Mouse (Mus musculus) heart, embryonic 14.5 days (tissue): ENCODE data around the gene Arpc1a. TPM values are rescaled to one million over a fixed set of nuclear protein-coding genes. Genes with fewer than 3 reads are reported as not detected.
"Not testable (repeated sequence)": the region's sequence is repeated elsewhere in the genome, so short reads cannot be mapped to it uniquely, and the experiment has no call there.

Experiments
- ATAC-seq: fragments of 200-750 bp; cut with Nextera tagmentation; 2 replicates; pipeline ENCODE4 v1.8.0; 2017; ENCODE audit warnings: low read depth, moderate TSS enrichment; ENCODE audit not compliant: insufficient number of reproducible peaks, insufficient read depth, low FRiP score
- H3K27ac ChIP-seq, 2 experiments: fragments of 200-500 bp in 1 of 2; fragments of 300-500 bp in 1 of 2; sonication (generic) in 1 of 2; replicated peaks in 1 of 2; 2 replicates each; pipeline ENCODE4 v1.5.1; 2012 to 2014; ENCODE audit warnings: low read depth in 2 of 2, low read length in 2 of 2, control low read depth in 1 of 2, mild to moderate bottlenecking in 1 of 2, mixed read lengths in 1 of 2; ENCODE audit not compliant: control insufficient read depth in 1 of 2, insufficient read depth in 1 of 2
- H3K27me3 ChIP-seq: fragments of 300-500 bp; sonication (generic); 2 replicates; pipeline ENCODE4 v1.6.1; 2014; ENCODE audit warnings: mild to moderate bottlenecking, low read length, control low read depth; ENCODE audit not compliant: control insufficient read depth, insufficient read depth
- H3K36me3 ChIP-seq: fragments of 300-500 bp; sonication (generic); 2 replicates; pipeline ENCODE4 v1.6.1; 2014; ENCODE audit warnings: mild to moderate bottlenecking, control low read depth, low read length, mixed read lengths; ENCODE audit not compliant: control insufficient read depth, insufficient read depth
- H3K4me1 ChIP-seq, 2 experiments: fragments of 200-500 bp in 1 of 2; fragments of 300-500 bp in 1 of 2; sonication (generic) in 1 of 2; 2 replicates each; pipeline ENCODE4 v1.6.1; 2012 to 2014; ENCODE audit warnings: low read length in 2 of 2, control low read depth in 1 of 2, mixed read lengths in 1 of 2; ENCODE audit not compliant: control insufficient read depth in 2 of 2, insufficient read depth in 2 of 2
- H3K4me2 ChIP-seq: fragments of 300-500 bp; sonication (generic); 2 replicates; pipeline ENCODE4 v1.6.1; 2014; ENCODE audit warnings: mild to moderate bottlenecking, low read length
- H3K4me3 ChIP-seq, 2 experiments: fragments of 200-500 bp in 1 of 2; fragments of 300-500 bp in 1 of 2; sonication (generic) in 1 of 2; 2 replicates each; pipeline ENCODE4 v1.5.1; 2012 to 2014; ENCODE audit warnings: low read length in 2 of 2, mild to moderate bottlenecking in 2 of 2, control low read depth in 1 of 2, low read depth in 1 of 2, moderate library complexity in 1 of 2; ENCODE audit not compliant: control insufficient read depth in 1 of 2, insufficient read depth in 1 of 2
- H3K9ac ChIP-seq: fragments of 300-500 bp; sonication (generic); 2 replicates; pipeline ENCODE4 v1.6.1; 2014; ENCODE audit warnings: mild to moderate bottlenecking, low read length
- H3K9me3 ChIP-seq: fragments of 300-500 bp; sonication (generic); 2 replicates; pipeline ENCODE4 v1.6.1; 2016; ENCODE audit warnings: low read length, control low read depth; ENCODE audit not compliant: control insufficient read depth
- WGBS: fragments of 180-500 bp; shearing (Covaris S2); extraction: QIAGEN DNeasy Blood & Tissue Kit; methylation state at CpG from one replicate; pipeline ENCODE4 v1.1.7; 2014; 5-methylcytosine and 5-hydroxymethylcytosine counted together
- polyA plus RNA-seq: library from polyadenylated mRNA; unstranded; fragments of >200 nt; fragmentation: Nextera tagmentation; extraction: Ambion mirVana; gene quantifications from 2 replicates; pipeline ENCODE4 v1.2.1, GENCODE M21; 2014

Gene Arpc1a
- 101 and 107 TPM in 2 replicates for polyA plus RNA-seq

DNA sequence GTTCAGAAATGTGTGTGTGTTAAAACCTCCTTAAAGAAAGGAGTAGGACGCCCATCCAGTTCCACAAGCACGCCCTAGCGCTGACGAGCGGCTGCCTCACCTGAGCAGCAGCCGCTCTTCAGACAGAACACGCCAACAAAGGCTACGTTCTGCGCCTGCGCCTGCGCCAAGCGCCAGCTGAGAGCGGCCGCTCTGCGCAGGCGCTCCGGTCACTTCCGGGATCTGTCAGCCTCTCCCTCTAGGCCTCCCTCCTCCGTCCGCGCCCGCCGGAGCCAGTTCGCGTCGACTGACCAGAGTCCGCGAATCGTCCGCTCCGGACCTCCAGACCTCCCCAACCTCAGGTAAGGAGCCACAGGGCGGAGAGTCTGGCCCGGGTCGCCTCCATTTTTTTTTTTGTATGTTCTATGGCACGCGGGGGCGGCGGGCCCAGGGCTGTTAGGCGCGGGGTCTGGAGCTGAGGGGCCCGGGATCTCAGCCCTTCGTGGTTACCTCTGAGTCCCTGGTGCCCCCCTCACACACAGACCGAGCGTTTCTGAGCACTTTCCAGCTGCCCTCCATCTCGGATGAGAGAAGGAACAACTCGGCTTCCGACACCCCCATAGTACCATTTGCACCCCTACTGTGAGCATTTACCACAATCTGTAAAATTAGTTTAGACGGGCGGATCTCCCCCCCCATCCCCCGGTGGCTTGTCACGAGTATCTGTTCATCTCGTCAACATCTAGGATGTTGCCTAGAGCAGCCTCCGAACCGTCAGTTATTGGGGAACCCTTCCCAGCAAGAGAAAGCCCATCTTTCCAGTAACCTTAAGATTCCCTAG is at the start of gene Arpc1a, which contains the start of gene Kpna7:
TSS of gene Arpc1a (plus strand) at position 199 of the 820 bp plus-strand sequence.
TSS of gene Kpna7 (minus strand) at position 399 of the 820 bp plus-strand sequence.
- peaks cover 0 to 7% of the 10 kb centered on the region in 2 experiments; a peak in 2 of 4 replicates for H3K4me1 ChIP-seq
- under 1% methylated on average over 54 of the region's 54 CpGs for WGBS
- peak within 1 kb of the TSS; percentile 19 to 58 for H3K27ac ChIP-seq
- no peaks in the 10 kb centered on the region for H3K27me3 ChIP-seq
- ATAC-seq: peak; percentile 96
- peak within 1 kb of the TSS; percentile 81 to 92 for H3K4me3 ChIP-seq
- H3K9ac ChIP-seq: peak within 1 kb of the TSS; percentile 96
- no peaks in the 10 kb centered on the region for H3K9me3 ChIP-seq
- peak within 1 kb of the TSS; percentile 91 for H3K4me2 ChIP-seq
- H3K36me3 ChIP-seq: no peaks in the 10 kb centered on the region

GRCm38 (mm10) chr5:145041628-145042027 is 42.0 kb upstream of the Arpc1a start:
- WGBS: 46% methylated on average over 4 of the region's 4 CpGs
- Histone ChIP-seq H3K4me1 (no peaks in the 10 kb centered on the region), H3K9me3 (no peaks in the 10 kb centered on the region), H3K36me3 (no peaks in the 10 kb centered on the region), H3K27me3 (no peaks in the 10 kb centered on the region), H3K4me3 (no peak overlapping the region), H3K9ac (no peak overlapping the region), H3K27ac (no peak overlapping the region), H3K4me2 (no peak overlapping the region)
- no peak for ATAC-seq

DNA sequence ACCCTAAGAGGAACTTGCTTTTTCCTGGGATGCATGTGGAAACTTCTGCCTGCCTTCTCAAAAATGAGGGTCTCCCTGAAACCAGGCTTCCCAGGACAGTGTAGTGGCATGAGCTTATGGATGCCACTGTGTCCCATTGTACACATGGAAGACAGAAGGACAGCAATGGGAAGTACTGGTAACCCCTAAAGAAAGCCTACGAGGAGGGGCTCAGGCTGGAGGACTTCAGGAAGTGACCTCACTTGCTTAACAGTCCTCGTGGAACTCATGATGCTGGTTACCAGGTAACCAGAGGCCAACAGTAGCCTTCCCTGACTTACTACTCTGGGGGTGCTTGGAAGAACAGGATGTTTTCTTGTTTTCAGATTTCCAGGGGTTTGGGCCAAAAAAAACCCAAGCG is 40.9 kb upstream of the Arpc1a start, which contains the start of gene 1700018F24Rik:
TSS of gene 1700018F24Rik (plus strand) at position 301 of the 400 bp plus-strand sequence.
- not testable (repeated sequence) for ATAC-seq, H3K36me3 ChIP-seq, H3K4me2 ChIP-seq, H3K27me3 ChIP-seq, H3K4me3 ChIP-seq, H3K9me3 ChIP-seq, H3K9ac ChIP-seq, H3K27ac ChIP-seq, H3K4me1 ChIP-seq
- 45% methylated on average over 3 of the region's 3 CpGs for WGBS

DNA sequence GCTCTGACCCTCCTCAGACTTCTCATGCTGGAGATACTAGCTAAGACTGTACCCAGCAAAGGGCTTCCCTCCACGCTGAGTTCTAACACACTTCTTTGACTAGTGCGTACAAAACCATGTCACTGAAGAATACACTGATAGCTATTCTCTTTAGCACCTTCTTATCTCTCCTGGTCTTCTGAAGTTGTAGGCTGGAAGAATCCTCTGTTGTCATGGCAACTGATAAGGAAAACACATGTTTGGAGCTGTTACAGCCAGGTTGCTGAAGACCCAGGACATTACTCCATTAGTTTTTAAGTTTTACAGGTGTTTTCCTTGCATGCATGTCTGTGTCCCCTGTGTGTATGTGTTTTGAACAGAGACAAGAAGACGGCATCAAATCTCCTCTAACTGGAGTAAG is 29.4 kb upstream of the Arpc1a start:
- not testable (repeated sequence) for H3K4me2 ChIP-seq, ATAC-seq, H3K27me3 ChIP-seq, H3K4me1 ChIP-seq, H3K36me3 ChIP-seq, H3K9me3 ChIP-seq, H3K27ac ChIP-seq, H3K9ac ChIP-seq, H3K4me3 ChIP-seq
- 28% methylated on average over 3 of the region's 3 CpGs for WGBS

- WGBS: 81% methylated on average over 8 of the region's 8 CpGs
- Histone ChIP-seq H3K36me3 (no peaks in the 10 kb centered on the region), H3K9me3 (0 out of 2 replicates have a peak, but pooled peaks cover 3% of the 10 kb centered on the region), H3K4me2 (no peak overlapping the region), H3K4me1 (no peaks in the 10 kb centered on the region), H3K27me3 (no peaks in the 10 kb centered on the region), H3K9ac (no peak overlapping the region), H3K4me3 (no peak overlapping the region), H3K27ac (no peak overlapping the region)
- no peak for ATAC-seq
Observed at GRCm38 (mm10) chr5:145057907-145058306, 25.7 kb upstream of the Arpc1a start.

DNA sequence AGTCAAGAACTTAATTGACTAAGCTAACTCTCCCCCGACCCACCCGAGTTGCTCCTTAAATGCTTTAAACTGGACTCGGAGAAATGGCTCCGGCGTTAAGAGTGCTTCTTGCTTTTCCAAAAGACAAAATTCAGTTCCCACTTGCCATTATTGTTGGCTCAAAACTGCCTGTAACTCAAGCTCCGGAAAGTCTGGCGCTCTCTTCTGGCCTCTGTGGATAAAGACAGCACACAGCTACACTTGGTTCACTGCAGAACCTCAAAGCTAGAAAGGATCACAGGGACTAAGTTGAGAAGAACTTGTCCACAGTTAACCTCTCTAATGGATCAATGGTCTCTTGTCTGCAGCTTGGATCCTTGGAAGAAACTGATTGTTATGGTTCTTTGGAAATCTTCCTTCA is 24.9 kb upstream of the Arpc1a start:
- Histone ChIP-seq H3K4me1 (no peaks in the 10 kb centered on the region), H3K4me2 (no peak overlapping the region), H3K36me3 (no peaks in the 10 kb centered on the region), H3K9me3 (0 out of 2 replicates have a peak, but pooled peaks cover 3% of the 10 kb centered on the region), H3K9ac (no peak overlapping the region), H3K4me3 (no peak overlapping the region), H3K27me3 (no peaks in the 10 kb centered on the region), H3K27ac (no peak overlapping the region)
- WGBS: 88% methylated on average over 7 of the region's 7 CpGs
- ATAC-seq: no peak

DNA sequence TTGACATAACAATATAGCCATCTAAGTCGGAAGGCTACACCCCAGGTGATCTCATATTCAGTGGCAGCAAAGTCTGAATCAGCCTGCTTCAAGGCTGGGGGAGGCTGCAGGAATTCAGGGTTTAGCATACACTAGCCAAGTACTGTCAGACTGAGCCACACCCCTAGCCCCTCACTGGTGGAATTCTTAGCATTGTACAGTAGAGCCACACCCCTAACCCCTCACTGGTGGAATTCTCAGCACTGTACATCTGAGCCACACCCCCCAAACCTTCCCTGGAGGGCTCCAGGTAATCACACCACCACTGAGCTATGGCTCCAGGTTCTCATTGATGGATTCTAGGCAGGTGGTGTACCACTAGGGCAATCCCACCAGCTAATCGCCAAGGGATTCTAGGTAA is 24.1 kb upstream of the Arpc1a start:
- no peak overlapping the region for H3K4me3 ChIP-seq
- no peak overlapping the region for H3K27ac ChIP-seq
- no peak for ATAC-seq
- H3K9ac ChIP-seq: no peak overlapping the region
- H3K27me3 ChIP-seq: no peaks in the 10 kb centered on the region
- WGBS: 69% methylated on average over 2 of the region's 2 CpGs
- H3K4me2 ChIP-seq: no peak overlapping the region
- 0 out of 2 replicates have a peak, but pooled peaks cover 3% of the 10 kb centered on the region for H3K9me3 ChIP-seq
- H3K36me3 ChIP-seq: no peaks in the 10 kb centered on the region
- no peaks in the 10 kb centered on the region for H3K4me1 ChIP-seq
